In the genomic region with DNA sequence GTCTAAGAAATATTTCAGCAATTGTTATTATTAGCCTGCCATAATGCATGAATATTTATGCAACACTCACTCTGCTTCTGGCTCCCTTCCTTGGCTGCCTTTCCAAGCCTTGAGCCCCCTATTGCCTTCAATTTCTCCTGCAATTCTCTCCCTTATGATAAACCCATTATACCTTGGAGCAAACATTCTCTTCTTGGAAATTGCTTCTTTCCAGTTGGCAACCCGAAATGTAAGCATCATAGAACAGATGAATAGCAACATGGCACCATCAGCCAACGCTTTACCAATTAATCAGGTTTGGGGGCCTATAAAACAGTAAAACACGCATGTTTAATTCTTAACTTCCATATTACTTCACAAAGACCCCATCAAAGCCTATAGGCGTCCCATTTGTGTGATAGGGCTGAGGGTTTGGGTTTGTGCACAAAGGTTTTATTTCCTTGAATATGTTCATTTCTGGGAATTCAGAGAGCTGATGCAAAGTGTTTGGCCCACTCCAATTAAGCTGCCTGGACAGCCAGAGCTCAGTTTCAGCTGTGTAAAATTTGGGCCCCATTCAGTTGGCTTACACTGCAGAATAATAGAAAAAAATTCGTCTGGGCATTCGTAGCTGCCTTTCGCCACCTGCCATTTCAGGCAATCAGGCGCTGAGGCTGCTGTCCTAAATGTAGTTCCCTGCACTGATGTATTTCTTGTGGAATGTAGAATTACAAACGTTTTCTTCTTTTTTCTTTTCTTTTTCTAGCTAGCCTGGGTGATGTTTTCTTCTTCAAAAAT, we compare ENCODE assay signal across 18 mouse cellular contexts.
DNase-seq lines count a peak whose midpoint lies in the region; ATAC-seq and TF ChIP-seq lines count a peak whose summit lies in the region.
"Had no signal": no experiment of that assay in that cellular context is flagged by ENCODE, and none has a peak within 500 bp of the region (broad histone marks: within the 10 kb centered on the region; RNA-seq: fewer than 3 reads in every experiment).

No protein-coding gene starts in this region.

- TF ChIP-seq POLR2A in brain, embryonic 14.5 days (IDR thresholded peaks at IDR 0.05; ENCODE audit: borderline replicate concordance, extremely low read depth, insufficient read depth, insufficient read length, poor library complexity, severe bottlenecking) = no peak

- TF ChIP-seq CTCF in brain, embryonic 14.5 days (IDR thresholded peaks at IDR 0.05; ENCODE audit: borderline replicate concordance, extremely low read depth, insufficient read depth, insufficient read length) = no peak

- no peak overlapping the region for H3K9ac ChIP-seq in forebrain, embryonic 14.5 days (ENCODE audit: low read length)
- no peak overlapping the region for H3K9ac ChIP-seq in hindbrain, embryonic 15.5 days
- no peak overlapping the region for H3K9ac ChIP-seq in hindbrain, embryonic 11.5 days (ENCODE audit: low read depth, low read length)
- H3K9ac ChIP-seq: heart, embryonic 15.5 days; hindbrain, embryonic 12.5 days; kidney, embryonic 15.5 days; limb, embryonic 15.5 days; liver, postnatal 0 days; neural tube, embryonic 13.5 days had no signal

- H3K36me3 ChIP-seq in forebrain, embryonic 14.5 days (ENCODE audit: control insufficient read depth, insufficient read depth, low read length) = no peaks in the 10 kb centered on the region
- no peaks in the 10 kb centered on the region for H3K36me3 ChIP-seq in forebrain, embryonic 10.5 days (replicated peaks)
- no peaks in the 10 kb centered on the region for H3K36me3 ChIP-seq in hindbrain, embryonic 15.5 days
- no peaks in the 10 kb centered on the region for H3K36me3 ChIP-seq in hindbrain, embryonic 11.5 days (ENCODE audit: control insufficient read depth, insufficient read depth, low read length)
- H3K36me3 ChIP-seq: heart, embryonic 15.5 days; hindbrain, embryonic 12.5 days; kidney, embryonic 15.5 days; limb, embryonic 15.5 days; neural tube, embryonic 13.5 days had no signal

- no peak for ATAC-seq in forebrain, embryonic 14.5 days
- ATAC-seq in hindbrain, embryonic 15.5 days (ENCODE audit: low FRiP score, low read depth) = no peak
- no peak for ATAC-seq in hindbrain, embryonic 11.5 days (ENCODE audit: low FRiP score)
- ATAC-seq: intestine, embryonic 16.5 days; liver, postnatal 0 days had no signal

- 64% methylated on average over 9 of the region's 9 CpGs for WGBS in forebrain, embryonic 14.5 days
- 77% methylated on average over 9 of the region's 9 CpGs for WGBS in forebrain, embryonic 10.5 days
- WGBS in hindbrain, embryonic 15.5 days = 69% methylated on average over 9 of the region's 9 CpGs
- 78% methylated on average over 9 of the region's 9 CpGs for WGBS in hindbrain, embryonic 11.5 days

- no peak overlapping the region for H3K27ac ChIP-seq in forebrain, embryonic 14.5 days (ENCODE audit: low read depth, low read length)
- H3K27ac ChIP-seq in forebrain, embryonic 10.5 days = no peak overlapping the region
- 0 out of 2 replicates have a peak overlapping the region, but pooled peaks have one; percentile 10 for H3K27ac ChIP-seq in hindbrain, embryonic 15.5 days (replicated peaks)
- H3K27ac ChIP-seq in hindbrain, embryonic 11.5 days (ENCODE audit: low read depth, low read length) = no peak overlapping the region
- H3K27ac ChIP-seq: heart, embryonic 15.5 days; hindbrain, embryonic 12.5 days; kidney, embryonic 15.5 days; limb, embryonic 15.5 days; neural tube, embryonic 13.5 days had no signal

- no peak overlapping the region for H3K4me2 ChIP-seq in forebrain, embryonic 14.5 days (ENCODE audit: low read length)
- no peak overlapping the region for H3K4me2 ChIP-seq in hindbrain, embryonic 15.5 days
- no peak overlapping the region for H3K4me2 ChIP-seq in hindbrain, embryonic 11.5 days (replicated peaks; ENCODE audit: low read depth, low read length)
- H3K4me2 ChIP-seq: heart, embryonic 15.5 days; hindbrain, embryonic 12.5 days; kidney, embryonic 15.5 days; limb, embryonic 15.5 days; neural tube, embryonic 13.5 days had no signal

- no peaks in the 10 kb centered on the region for H3K9me3 ChIP-seq in forebrain, embryonic 14.5 days (replicated peaks; ENCODE audit: control insufficient read depth, low read length)
- no peaks in the 10 kb centered on the region for H3K9me3 ChIP-seq in forebrain, embryonic 10.5 days
- H3K9me3 ChIP-seq in hindbrain, embryonic 15.5 days = no peaks in the 10 kb centered on the region
- H3K9me3 ChIP-seq in hindbrain, embryonic 11.5 days (ENCODE audit: control insufficient read depth, low read length) = no peaks in the 10 kb centered on the region
- H3K9me3 ChIP-seq: heart, embryonic 15.5 days; hindbrain, embryonic 12.5 days; kidney, embryonic 15.5 days; limb, embryonic 15.5 days; neural tube, embryonic 13.5 days had no signal

- H3K4me3 ChIP-seq in forebrain, embryonic 14.5 days (ENCODE audit: low read depth, low read length) = no peak overlapping the region
- H3K4me3 ChIP-seq in forebrain, embryonic 10.5 days = no peak overlapping the region
- H3K4me3 ChIP-seq in hindbrain, embryonic 15.5 days = no peak overlapping the region
- no peak overlapping the region for H3K4me3 ChIP-seq in hindbrain, embryonic 11.5 days (ENCODE audit: low read depth, low read length)
- H3K4me3 ChIP-seq: erythroblast, embryonic 14.5 days; heart, embryonic 15.5 days; hindbrain, embryonic 12.5 days; kidney, embryonic 15.5 days; limb, embryonic 15.5 days; neural tube, embryonic 13.5 days had no signal

- DNase-seq in forebrain, embryonic 14.5 days (ENCODE audit: low spot score) = peak; percentile 58
- DNase-seq in forebrain, embryonic 10.5 days (ENCODE audit: extremely low spot score, low spot score) = no peak
- no peak for DNase-seq in hindbrain, embryonic 11.5 days (ENCODE audit: low spot score)
- peak; percentile 62 for DNase-seq in brain, embryonic 14.5 days (ENCODE audit: low read depth)
- DNase-seq in cerebellum, postnatal 14 days = peak; percentile 58 to 65
- DNase-seq in thymus, postnatal 10 days (ENCODE audit: low spot score in 2 of 2) = no peak
- DNase-seq: liver, postnatal 0 days; lung, postnatal 14 days; thymus, postnatal 25 days had no signal

- no peaks in the 10 kb centered on the region for H3K4me1 ChIP-seq in forebrain, embryonic 14.5 days (ENCODE audit: control insufficient read depth, insufficient read depth, low read length)
- no peaks in the 10 kb centered on the region for H3K4me1 ChIP-seq in forebrain, embryonic 10.5 days
- H3K4me1 ChIP-seq in hindbrain, embryonic 15.5 days (replicated peaks) = no peaks in the 10 kb centered on the region
- no peaks in the 10 kb centered on the region for H3K4me1 ChIP-seq in hindbrain, embryonic 11.5 days (replicated peaks; ENCODE audit: control insufficient read depth, insufficient read depth, low read length)
- H3K4me1 ChIP-seq: heart, embryonic 15.5 days; hindbrain, embryonic 12.5 days; kidney, embryonic 15.5 days; limb, embryonic 15.5 days; megakaryocyte, embryonic 14.5 days; neural tube, embryonic 13.5 days had no signal

- no peaks in the 10 kb centered on the region for H3K27me3 ChIP-seq in forebrain, embryonic 14.5 days (replicated peaks; ENCODE audit: control insufficient read depth, insufficient read depth, low read length)
- no peaks in the 10 kb centered on the region for H3K27me3 ChIP-seq in forebrain, embryonic 10.5 days (ENCODE audit: poor library complexity, severe bottlenecking)
- H3K27me3 ChIP-seq in hindbrain, embryonic 15.5 days = no peaks in the 10 kb centered on the region
- H3K27me3 ChIP-seq in hindbrain, embryonic 11.5 days (ENCODE audit: control insufficient read depth, insufficient read depth, low read length) = no peaks in the 10 kb centered on the region
- H3K27me3 ChIP-seq: heart, embryonic 15.5 days; hindbrain, embryonic 12.5 days; kidney, embryonic 15.5 days; limb, embryonic 15.5 days; megakaryocyte, embryonic 14.5 days; neural tube, embryonic 13.5 days had no signal

Comparison
In these comparisons a context has a peak if more than half of its experiments do, and no peak if none do; other contexts are left out.
1. DNase-seq: peak in forebrain, embryonic 14.5 days (single experiment), brain, embryonic 14.5 days (single experiment) and cerebellum, postnatal 14 days (2 of 2); none in forebrain, embryonic 10.5 days (single experiment), hindbrain, embryonic 11.5 days (single experiment) and thymus, postnatal 10 days (0 of 2).